Mouse (Mus musculus): ENCODE data around the gene C1rl. TPM values are rescaled to one million over a fixed set of nuclear protein-coding genes. Genes with fewer than 3 reads are reported as not detected.
"Not testable (repeated sequence)": the region's sequence is repeated elsewhere in the genome, so short reads cannot be mapped to it uniquely, and the experiment has no call there.

C1rl gene
- polyA plus RNA-seq, 1 experiment, result 0.61 TPM

- 43% methylated on average over 3 of the region's 3 CpGs for WGBS
- Histone ChIP-seq H3K36me3 (ENCODE audit: control insufficient read depth, insufficient read depth, low read length) (no peaks in the 10 kb centered on the region), H3K4me3 (ENCODE audit: low read depth, low read length) (no peak overlapping the region), H3K27me3 (ENCODE audit: control insufficient read depth, insufficient read depth, low read length) (no peaks in the 10 kb centered on the region), H3K4me1 (ENCODE audit: control insufficient read depth, insufficient read depth, insufficient read length, low read length) (peaks cover 8% of the 10 kb centered on the region; the same call in 1 of the 2 replicates), H3K27ac (ENCODE audit: insufficient read depth, low read depth, low read length) (peak overlapping the region; percentile 27)
- TF ChIP-seq CTCF (IDR thresholded peaks at IDR 0.05; ENCODE audit: extremely low read depth, insufficient read length, insufficient replicate concordance, low read depth, low read length) (no peak), POLR2A (IDR thresholded peaks at IDR 0.05; ENCODE audit: low read depth, low read length) (no peak)
Observed at GRCm38 (mm10) chr6:124549023-124549550, 56.2 kb downstream of the C1rl start.

GRCm38 (mm10) chr6:124552766-124553165 lies 59.9 kb downstream of the C1rl start:
- Histone ChIP-seq H3K27ac (ENCODE audit: insufficient read depth, low read depth, low read length) (no peak overlapping the region), H3K27me3 (ENCODE audit: control insufficient read depth, insufficient read depth, low read length) (no peaks in the 10 kb centered on the region)
- 82% methylated on average over 22 of the region's 22 CpGs for WGBS

GRCm38 (mm10) chr6:124555956-124556355 lies 63.0 kb downstream of the C1rl start:
- not testable (repeated sequence) for H3K36me3 ChIP-seq (ENCODE audit: control insufficient read depth, insufficient read depth, low read length); H3K27me3 ChIP-seq (ENCODE audit: control insufficient read depth, insufficient read depth, low read length); H3K4me3 ChIP-seq (ENCODE audit: low read depth, low read length); H3K27ac ChIP-seq (ENCODE audit: insufficient read depth, low read depth, low read length); H3K4me1 ChIP-seq (ENCODE audit: control insufficient read depth, insufficient read depth, insufficient read length, low read length)
- WGBS, result 85% methylated on average over 2 of the region's 2 CpGs

More at GRCm38 (mm10) chr6:124552766-124553165, 59.9 kb downstream of the C1rl start:
- Histone ChIP-seq H3K4me1 (ENCODE audit: control insufficient read depth, insufficient read depth, insufficient read length, low read length) (peaks cover 8% of the 10 kb centered on the region; the same call in 1 of the 2 replicates), H3K36me3 (ENCODE audit: control insufficient read depth, insufficient read depth, low read length) (no peaks in the 10 kb centered on the region), H3K4me3 (ENCODE audit: low read depth, low read length) (no peak overlapping the region)
- TF ChIP-seq POLR2A (IDR thresholded peaks at IDR 0.05; ENCODE audit: low read depth, low read length) (no peak), CTCF (IDR thresholded peaks at IDR 0.05; ENCODE audit: extremely low read depth, insufficient read length, insufficient replicate concordance, low read depth, low read length) (no peak)

Other genes starting within 250 kb of the C1rl start
- gene Cd163, start 188.5 kb upstream of the C1rl start, polyA plus RNA-seq (2012; rRNA removed), result 0.06 and 0.39 TPM in 2 replicates
- gene Pex5, start 78.0 kb upstream of the C1rl start, polyA plus RNA-seq (2012; rRNA removed), result 17.1 and 29.1 TPM in 2 replicates
- 0.44 and 1.1 TPM in 2 replicates for gene Clstn3, start 28.3 kb upstream of the C1rl start, polyA plus RNA-seq (2012; rRNA removed)
- gene C1ra, start 19.3 kb downstream of the C1rl start, polyA plus RNA-seq (2012; rRNA removed), result 9.1 and 9.2 TPM in 2 replicates
- 9.3 and 11.1 TPM in 2 replicates for gene C1s1, start 49.2 kb downstream of the C1rl start, polyA plus RNA-seq (2012; rRNA removed)
- not detected in 2 replicates for gene C1rb, start 77.2 kb downstream of the C1rl start, polyA plus RNA-seq (2012; rRNA removed)
- not detected in 2 replicates for gene C1s2, start 143.0 kb downstream of the C1rl start, polyA plus RNA-seq (2012; rRNA removed)
- 127 and 323 TPM in 2 replicates for gene Lpcat3, start 169.9 kb downstream of the C1rl start, polyA plus RNA-seq (2012; rRNA removed)
- 26.8 and 34.9 TPM in 2 replicates for gene Emg1, start 219.1 kb downstream of the C1rl start, polyA plus RNA-seq (2012; rRNA removed)
- gene Phb2, start 219.2 kb downstream of the C1rl start, polyA plus RNA-seq (2012; rRNA removed), result 87.7 and 122 TPM in 2 replicates
- gene Ptpn6, start 245.6 kb downstream of the C1rl start, polyA plus RNA-seq (2012; rRNA removed), result 23.0 and 41.0 TPM in 2 replicates
- gene Grcc10, start 248.3 kb downstream of the C1rl start, polyA plus RNA-seq (2012; rRNA removed), result 80.4 and 143 TPM in 2 replicates

Measured in small intestine, adult 2 months (tissue).